Mouse (Mus musculus) bone marrow macrophage, adult 2 months (primary cell): Measurements from ENCODE around the gene Igtp. TPM values are rescaled to one million over a fixed set of nuclear protein-coding genes. Genes with fewer than 3 reads are reported as not detected.
"Not testable (repeated sequence)": the region's sequence is repeated elsewhere in the genome, so short reads cannot be mapped to it uniquely, and the experiment has no call there.

Experiments
- H3K27ac ChIP-seq: 2 replicates; pipeline ENCODE4 v1.5.1; 2012; ENCODE audit warnings: low read depth, low read length; ENCODE audit not compliant: insufficient read depth
- H3K4me1 ChIP-seq: 2 replicates; pipeline ENCODE4 v1.6.1; 2012; ENCODE audit warnings: low read length; ENCODE audit not compliant: control insufficient read depth, insufficient read depth
- H3K4me3 ChIP-seq: 2 replicates; pipeline ENCODE4 v1.5.1; 2012; ENCODE audit warnings: mild to moderate bottlenecking, low read length, moderate library complexity; ENCODE audit not compliant: insufficient read depth
- CTCF ChIP-seq: IDR thresholded peaks from 2 replicates; pipeline ENCODE4 v1.5.1; 2012; ENCODE audit warnings: low read depth, mild to moderate bottlenecking, low read length, moderate library complexity
- POLR2A ChIP-seq: IDR thresholded peaks from 2 replicates; pipeline ENCODE4 v1.6.1; 2012; ENCODE audit warnings: mild to moderate bottlenecking, low read depth, low read length, borderline replicate concordance
- polyA plus RNA-seq: library from polyadenylated mRNA; stranded (reverse); fragments of >200 nt; gene quantifications from 2 replicates; pipeline ENCODE4 v1.2.4, GENCODE M21; 2012; ENCODE audit not compliant: missing spikeins, insufficient read depth, insufficient read length

Gene Igtp
- polyA plus RNA-seq, 1 experiment = 33.3 TPM

DNA sequence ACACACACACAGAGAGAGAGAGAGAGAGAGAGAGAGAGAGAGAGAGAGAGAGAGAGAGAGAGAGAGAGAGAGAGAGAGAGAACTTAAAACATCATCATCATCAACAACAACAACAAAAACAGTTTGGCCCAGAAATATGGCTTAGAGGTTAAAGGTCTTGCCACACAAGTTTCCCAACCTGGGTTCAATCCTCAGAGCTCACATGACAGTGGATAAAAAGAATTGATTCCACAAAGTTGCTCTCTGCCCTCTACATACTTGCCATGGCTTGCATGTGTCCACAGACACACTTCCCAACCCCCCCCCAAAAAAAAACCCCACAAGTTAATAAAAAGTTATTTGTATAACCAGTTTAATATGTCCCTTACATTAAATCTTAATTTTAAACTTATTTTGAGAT is 27.1 kb downstream of the Igtp start:
- Histone ChIP-seq H3K4me1 (peaks cover 15% of the 10 kb centered on the region), H3K4me3 (no peak overlapping the region), H3K27ac (no peak overlapping the region)
- TF ChIP-seq CTCF = no peak
- TF ChIP-seq POLR2A = no peak

DNA sequence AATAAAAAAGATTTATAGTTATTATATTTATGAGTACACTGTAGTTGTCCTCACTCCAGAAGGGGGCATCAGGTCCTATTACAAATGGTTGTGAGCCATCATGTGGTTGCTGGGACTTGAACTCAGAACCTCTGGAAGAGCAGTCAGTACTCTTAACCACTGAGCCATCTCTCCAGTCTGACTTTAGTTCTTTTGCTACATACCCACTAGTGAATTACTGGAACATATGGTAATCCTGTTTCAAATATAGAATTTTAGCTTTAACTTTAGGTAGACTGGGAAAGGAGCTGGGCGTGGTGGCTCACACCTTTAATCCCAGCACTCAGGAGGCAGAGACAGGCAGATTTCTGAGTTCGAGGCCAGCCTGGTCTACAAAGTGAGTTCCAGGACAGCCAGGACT is 28.7 kb downstream of the Igtp start:
- H3K27ac ChIP-seq, H3K4me3 ChIP-seq: not testable (repeated sequence)
- H3K4me1 ChIP-seq = peaks cover 15% of the 10 kb centered on the region

DNA sequence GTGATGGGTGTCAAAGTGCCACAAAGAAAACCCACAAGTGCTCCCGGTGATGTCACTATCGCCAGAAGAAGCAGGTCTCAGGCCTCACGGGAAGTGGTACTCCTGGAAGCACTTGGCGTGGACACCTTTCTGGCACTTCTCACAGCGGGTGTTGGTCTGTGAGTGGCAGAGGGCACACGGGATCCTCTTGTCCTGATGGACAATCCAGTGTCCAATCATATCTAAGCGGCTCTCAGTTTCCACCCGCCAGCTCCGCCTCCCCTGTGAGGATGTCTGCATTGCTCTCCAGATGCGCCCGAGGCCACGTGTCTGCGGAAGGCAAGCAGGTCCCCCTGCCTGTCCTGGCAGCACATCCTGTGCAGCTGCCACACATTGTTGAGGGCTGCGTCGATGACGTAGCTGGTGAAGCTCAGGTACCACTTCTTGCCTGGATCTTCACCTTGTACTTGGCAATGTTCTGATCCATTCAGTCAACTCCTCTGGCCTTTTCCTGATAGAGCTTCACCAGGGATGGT is 31.1 kb downstream of the Igtp start:
- Histone ChIP-seq H3K27ac (no peak overlapping the region), H3K4me3 (no peak overlapping the region), H3K4me1 (peaks cover under 1% of the 10 kb centered on the region; the same call in 1 of the 2 replicates)
- TF ChIP-seq POLR2A = no peak
- no peak for TF ChIP-seq CTCF

DNA sequence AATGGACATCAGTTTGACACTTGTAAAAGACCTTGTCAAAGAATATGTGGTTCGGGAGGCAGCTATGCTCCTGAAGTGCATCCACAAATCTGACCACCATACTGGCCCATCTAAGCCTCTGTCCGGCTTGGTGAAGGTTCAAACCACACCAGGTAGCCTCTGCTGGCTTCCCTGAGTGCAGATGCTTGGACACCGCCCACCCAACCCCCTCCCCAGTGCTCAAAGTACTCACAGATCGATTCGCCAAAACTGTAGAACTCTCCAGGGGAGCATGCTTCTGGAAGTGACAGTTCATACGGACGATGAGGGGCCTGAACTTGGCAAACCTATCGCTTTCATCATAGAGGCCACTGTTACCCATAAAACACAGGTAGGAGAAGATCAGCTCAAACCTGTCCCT is 31.8 kb downstream of the Igtp start:
- Histone ChIP-seq H3K27ac (no peak overlapping the region), H3K4me3 (no peak overlapping the region), H3K4me1 (no peaks in the 10 kb centered on the region)
- no peak for TF ChIP-seq POLR2A
- no peak for TF ChIP-seq CTCF

DNA sequence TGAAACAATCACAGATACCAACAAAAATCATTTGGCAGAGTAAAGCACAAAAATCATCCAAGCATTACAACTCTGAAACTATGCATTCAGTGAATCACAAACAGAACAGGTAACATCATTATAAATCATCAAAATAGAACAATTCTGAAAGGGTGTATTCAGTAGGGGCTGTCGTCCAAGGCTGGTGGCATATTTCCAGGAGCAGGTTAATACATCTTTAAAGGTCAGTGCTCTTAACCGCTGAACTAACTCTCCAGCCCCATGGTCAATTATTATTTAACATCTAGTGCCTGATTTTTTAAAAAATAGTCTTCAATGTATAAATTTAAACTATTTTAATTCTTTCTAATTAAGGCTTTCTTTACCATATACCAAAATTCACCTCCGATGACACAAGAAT is 35.2 kb downstream of the Igtp start:
- H3K27ac ChIP-seq, H3K4me1 ChIP-seq: not testable (repeated sequence)

DNA sequence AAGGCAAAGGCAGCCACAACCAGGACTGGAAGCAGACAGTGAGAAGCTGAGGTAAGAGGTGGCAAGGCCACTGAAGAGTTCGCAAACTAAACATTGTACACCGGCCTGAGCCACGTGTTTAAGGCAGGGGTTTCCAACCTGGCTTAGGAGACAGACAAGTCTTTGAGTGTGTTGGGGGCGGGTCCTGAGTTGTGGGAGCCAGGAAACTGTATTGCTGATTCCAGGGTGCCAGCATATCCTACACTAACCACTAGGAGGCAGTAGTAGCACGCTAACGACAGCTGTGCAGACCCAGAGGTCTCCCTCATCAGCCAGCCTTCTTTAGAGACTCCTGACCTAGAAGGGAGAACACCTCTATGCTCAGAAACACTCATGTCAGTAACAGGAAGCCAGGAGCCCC is 35.8 kb downstream of the Igtp start:
- no peak overlapping the region for H3K27ac ChIP-seq
- no peak overlapping the region for H3K4me3 ChIP-seq
- H3K4me1 ChIP-seq = no peaks in the 10 kb centered on the region
- peak; percentile 64; the same call in 1 of the 2 replicates for TF ChIP-seq CTCF
- no peak for TF ChIP-seq POLR2A

More for the DNA sequence above, 35.2 kb downstream of the Igtp start:
- not testable (repeated sequence) for H3K4me3 ChIP-seq

DNA sequence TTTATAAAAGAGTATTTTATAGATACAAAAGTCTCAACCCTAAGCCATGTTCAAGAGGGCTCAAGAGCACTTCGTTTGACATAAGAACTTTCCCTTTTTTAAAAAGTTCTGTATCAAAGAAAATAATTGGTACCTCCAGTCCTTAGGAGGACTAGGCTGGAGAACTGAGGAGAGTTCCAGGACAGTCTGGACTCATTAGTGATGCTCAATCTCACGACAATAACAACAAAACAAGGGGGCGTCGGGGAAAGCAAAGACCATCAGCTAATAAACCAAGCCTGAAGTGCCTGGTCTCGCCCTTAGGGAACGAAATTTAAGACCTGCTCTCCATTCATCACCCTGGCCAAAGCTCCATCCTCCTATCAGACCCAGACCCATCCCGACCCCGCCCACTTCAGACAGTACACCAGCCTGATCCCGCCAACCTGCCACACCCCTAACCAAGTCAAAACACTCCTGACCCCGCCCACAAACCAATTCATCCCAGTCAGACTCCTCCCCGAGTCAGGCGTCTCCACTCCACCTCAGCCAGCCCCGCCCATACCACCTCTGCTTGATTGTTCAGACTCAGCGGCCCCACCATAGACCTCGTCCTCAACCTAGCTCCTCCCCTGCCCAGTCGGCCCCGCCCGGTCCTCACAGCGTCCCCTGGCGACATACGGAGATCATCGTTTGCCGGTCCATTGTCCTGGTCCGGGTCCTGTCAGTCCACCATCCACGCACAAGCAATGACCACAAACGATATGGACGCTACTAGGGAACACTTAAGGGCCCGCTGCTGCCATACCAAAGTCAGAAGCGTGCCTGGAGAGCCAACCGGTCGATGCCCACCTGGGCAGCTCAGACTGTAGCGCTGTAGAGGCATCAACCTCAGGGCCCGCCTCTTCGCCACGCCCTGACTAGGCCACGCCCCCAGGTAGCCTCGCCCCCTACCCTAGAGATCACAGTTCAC is 39.8 kb downstream of the Igtp start:
- Histone ChIP-seq H3K27ac (no peak overlapping the region), H3K4me1 (no peaks in the 10 kb centered on the region), H3K4me3 (peak overlapping the region; percentile 43)
- no peak for TF ChIP-seq POLR2A
- no peak for TF ChIP-seq CTCF

DNA sequence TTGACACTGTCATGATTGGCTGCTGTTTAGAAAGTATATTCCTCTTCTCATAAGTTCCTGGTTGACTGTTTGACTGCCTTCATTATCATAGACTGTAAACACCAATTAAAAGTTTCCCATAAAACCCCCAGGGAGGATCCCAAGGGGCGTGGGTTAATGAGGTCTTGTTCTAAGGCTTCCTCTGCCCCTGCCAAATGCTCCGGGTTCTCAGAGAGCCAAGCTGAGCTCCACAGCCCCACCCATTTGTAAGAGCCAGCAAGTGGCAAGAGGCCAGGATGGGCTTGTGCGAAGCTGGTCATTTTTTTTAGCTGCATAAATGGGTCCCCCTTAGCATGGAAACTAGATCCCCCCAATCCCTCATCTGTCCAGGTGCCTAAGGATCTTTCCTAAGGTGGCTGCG is 47.9 kb downstream of the Igtp start:
- Histone ChIP-seq H3K4me3 (no peak overlapping the region), H3K4me1 (no peaks in the 10 kb centered on the region), H3K27ac (no peak overlapping the region)
- TF ChIP-seq POLR2A (no peak), CTCF (no peak)

DNA sequence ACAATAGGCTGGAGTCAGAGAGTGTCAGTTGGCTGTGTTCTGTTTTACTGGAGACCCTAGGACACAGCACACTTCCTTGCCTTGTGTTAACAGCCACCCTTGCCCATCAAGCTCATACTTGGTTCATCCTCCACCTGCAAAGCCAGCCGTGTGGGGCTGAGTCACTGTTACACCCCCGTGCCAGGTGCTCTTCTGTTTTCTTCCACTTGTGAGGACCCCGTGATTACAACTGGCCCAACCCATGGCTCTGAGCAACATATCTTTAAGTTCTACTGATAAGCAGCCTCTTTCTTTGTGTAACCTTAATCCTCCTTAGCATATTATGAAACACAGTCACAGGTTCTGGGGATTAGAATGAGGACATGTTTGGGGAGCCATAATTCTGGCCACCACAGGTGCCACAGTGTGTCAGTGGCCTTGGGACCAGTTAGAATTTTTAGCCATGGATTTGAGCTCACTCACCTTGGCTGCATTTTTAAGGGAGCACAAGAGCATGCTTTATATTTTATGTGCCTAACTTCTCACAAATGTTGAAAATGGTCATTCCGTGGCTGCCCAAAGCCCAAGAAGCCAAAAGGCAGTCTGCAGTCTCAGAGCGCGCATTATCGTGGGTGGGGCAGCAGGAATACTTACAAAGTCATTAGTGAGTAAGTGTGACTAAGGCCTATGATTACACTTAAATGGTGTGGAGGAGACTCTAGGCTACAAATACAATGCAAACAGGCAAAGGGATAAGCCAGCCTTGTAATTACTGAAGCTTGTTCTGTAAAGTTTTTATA is 50.0 kb downstream of the Igtp start:
- TF ChIP-seq POLR2A (no peak), CTCF (no peak)
- Histone ChIP-seq H3K4me1 (no peaks in the 10 kb centered on the region), H3K4me3 (no peak overlapping the region), H3K27ac (no peak overlapping the region)

DNA sequence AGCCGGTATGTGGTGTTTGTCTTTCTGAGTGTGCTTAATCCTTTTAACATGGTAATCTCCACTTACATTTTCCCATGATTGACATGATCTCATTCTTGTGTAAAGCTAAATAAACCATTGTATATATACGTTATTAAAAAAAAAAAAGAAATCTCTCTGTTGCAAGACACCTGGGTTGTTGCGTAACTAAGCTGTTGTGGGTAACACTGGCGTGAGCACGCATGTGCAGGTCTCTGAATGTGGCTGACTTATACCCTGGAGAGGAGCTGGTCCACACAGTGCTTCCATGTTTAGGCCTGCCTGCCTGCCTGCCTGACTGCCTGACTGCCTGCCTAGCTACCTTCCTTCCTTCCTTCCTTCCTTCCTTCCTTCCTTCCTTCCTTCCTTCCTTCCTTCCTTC is 51.2 kb downstream of the Igtp start:
- Histone ChIP-seq H3K27ac (no peak overlapping the region), H3K4me1 (no peaks in the 10 kb centered on the region), H3K4me3 (no peak overlapping the region)
- TF ChIP-seq POLR2A = no peak
- no peak for TF ChIP-seq CTCF
